Mouse (Mus musculus) ES-Bruce4 (cell line): ENCODE data around the gene Ykt6.

Source experiments
- CTCF ChIP-seq: IDR thresholded peaks from one replicate; pipeline ENCODE4 v1.8.1; 2011; ENCODE audit warnings: low read depth, low read length
- POLR2A ChIP-seq: IDR thresholded peaks from one replicate; pipeline ENCODE4 v1.8.1; 2011; ENCODE audit warnings: low read length; ENCODE audit not compliant: insufficient read depth

GRCm38 (mm10) chr11:5930578-5930977, 24.9 kb upstream of the Ykt6 start:
- TF ChIP-seq CTCF (no peak), POLR2A (no peak)
